Mouse (Mus musculus) cortical plate, adult 2 months (tissue): ENCODE measurements around the gene Trim2. TPM values are rescaled to one million over a fixed set of nuclear protein-coding genes. Genes with fewer than 3 reads are reported as not detected.

ENCODE experiments used
- H3K27ac ChIP-seq: fragments of 200-500 bp; 2 replicates; pipeline ENCODE4 v1.5.1; 2012; ENCODE audit warnings: low read length, control low read depth, inconsistent platforms; ENCODE audit not compliant: insufficient read depth
- H3K4me1 ChIP-seq: fragments of 200-500 bp; 2 replicates; pipeline ENCODE4 v1.6.1; 2011; ENCODE audit warnings: low read length; ENCODE audit not compliant: control insufficient read depth, insufficient read depth
- H3K4me3 ChIP-seq: fragments of 200-500 bp; 2 replicates; pipeline ENCODE4 v1.5.1; 2011; ENCODE audit warnings: mild to moderate bottlenecking, low read length, control low read depth; ENCODE audit not compliant: insufficient read depth
- CTCF ChIP-seq: fragments of 200-500 bp; IDR thresholded peaks from 2 replicates; pipeline ENCODE4 v1.5.1; 2011; ENCODE audit warnings: mild to moderate bottlenecking, control low read depth, low read length; ENCODE audit not compliant: insufficient read depth; ENCODE audit errors: extremely low read depth
- POLR2A ChIP-seq: fragments of 200-500 bp; IDR thresholded peaks from 2 replicates; pipeline ENCODE4 v1.6.1; 2011; ENCODE audit warnings: mild to moderate bottlenecking, low read length, control low read depth; ENCODE audit not compliant: insufficient read depth; ENCODE audit errors: extremely low read depth
- polyA plus RNA-seq: library from polyadenylated mRNA; depleted of rRNA; stranded (reverse); fragments of >200 nt; gene quantifications from 2 replicates; pipeline ENCODE4 v1.2.3, GENCODE M21; 2012

Gene Trim2
- polyA plus RNA-seq, 1 experiment = 87.4 TPM

- Histone ChIP-seq H3K4me1 (peaks cover 1% of the 10 kb centered on the region), H3K27ac (0 out of 2 replicates have a peak overlapping the region, but pooled peaks have one; percentile 4), H3K4me3 (no peak overlapping the region)
- no peak for TF ChIP-seq POLR2A
- TF ChIP-seq CTCF = no peak
Observed at GRCm38 (mm10) chr3:84292238-84292637, 14.4 kb downstream of the Trim2 start.

GRCm38 (mm10) chr3:84288931-84289330 lies 17.7 kb downstream of the Trim2 start:
- Histone ChIP-seq H3K4me3 (no peak overlapping the region), H3K4me1 (peaks cover 1% of the 10 kb centered on the region), H3K27ac (no peak overlapping the region)
- TF ChIP-seq POLR2A (no peak), CTCF (no peak)

DNA sequence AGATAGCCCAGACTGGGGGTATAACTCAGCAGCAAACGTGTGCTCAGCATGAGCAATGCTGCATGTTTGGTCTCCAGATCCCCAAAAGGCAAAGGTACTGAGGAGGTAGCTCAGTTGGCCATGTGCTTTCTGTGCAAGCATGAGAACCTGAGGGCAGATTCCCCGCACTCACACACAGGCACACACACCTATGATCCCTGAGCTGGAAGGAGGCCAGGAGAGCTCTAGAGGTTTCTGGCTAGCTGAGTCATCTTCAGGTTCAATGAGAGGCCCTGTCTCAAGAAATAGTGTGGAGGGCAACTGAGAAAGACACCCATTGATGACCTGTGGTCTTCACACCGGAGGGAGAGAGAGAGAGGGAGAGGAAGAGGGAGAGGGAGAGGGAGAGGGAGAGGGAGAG lies 19.4 kb downstream of the Trim2 start:
- Histone ChIP-seq H3K27ac (no peak overlapping the region), H3K4me3 (no peak overlapping the region), H3K4me1 (peaks cover 1% of the 10 kb centered on the region; the same call in 1 of the 2 replicates)
- TF ChIP-seq POLR2A (no peak), CTCF (no peak)

GRCm38 (mm10) chr3:84286311-84286710 lies 20.4 kb downstream of the Trim2 start:
- Histone ChIP-seq H3K27ac (no peak overlapping the region), H3K4me3 (no peak overlapping the region), H3K4me1 (no peaks in the 10 kb centered on the region)
- TF ChIP-seq CTCF (no peak), POLR2A (no peak)

DNA sequence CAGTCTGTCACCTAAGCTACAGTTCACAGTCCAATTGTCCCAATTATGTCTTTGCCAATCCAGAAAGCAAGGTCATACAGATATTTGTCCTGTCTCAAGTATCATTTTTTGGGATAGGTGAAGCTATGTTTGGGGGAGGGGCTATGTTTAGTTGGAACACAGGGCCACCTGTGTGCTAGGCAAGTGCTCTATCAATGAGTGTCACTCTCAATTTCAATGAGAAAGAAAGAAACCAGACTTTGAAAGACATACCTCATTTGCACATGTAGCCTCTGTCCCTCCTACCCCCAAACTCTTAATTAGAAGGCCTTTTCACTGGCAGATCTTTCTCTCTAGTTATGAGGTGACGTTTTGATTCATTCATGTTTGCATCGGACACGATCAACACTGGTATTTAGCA lies 21.9 kb downstream of the Trim2 start:
- H3K27ac ChIP-seq = no peak overlapping the region
- no peaks in the 10 kb centered on the region for H3K4me1 ChIP-seq
- H3K4me3 ChIP-seq = no peak overlapping the region
- TF ChIP-seq POLR2A (no peak), CTCF (no peak)

- H3K27ac ChIP-seq = no peak overlapping the region
- TF ChIP-seq POLR2A (no peak), CTCF (no peak)
- H3K4me3 ChIP-seq = no peak overlapping the region
- H3K4me1 ChIP-seq = no peaks in the 10 kb centered on the region
Observed at GRCm38 (mm10) chr3:84283524-84283923, 23.2 kb downstream of the Trim2 start.

- H3K4me3 ChIP-seq = no peak overlapping the region
- H3K4me1 ChIP-seq = no peaks in the 10 kb centered on the region
- TF ChIP-seq POLR2A (no peak), CTCF (no peak)
- no peak overlapping the region for H3K27ac ChIP-seq
Observed at GRCm38 (mm10) chr3:84281936-84282371, 24.7 kb downstream of the Trim2 start.

DNA sequence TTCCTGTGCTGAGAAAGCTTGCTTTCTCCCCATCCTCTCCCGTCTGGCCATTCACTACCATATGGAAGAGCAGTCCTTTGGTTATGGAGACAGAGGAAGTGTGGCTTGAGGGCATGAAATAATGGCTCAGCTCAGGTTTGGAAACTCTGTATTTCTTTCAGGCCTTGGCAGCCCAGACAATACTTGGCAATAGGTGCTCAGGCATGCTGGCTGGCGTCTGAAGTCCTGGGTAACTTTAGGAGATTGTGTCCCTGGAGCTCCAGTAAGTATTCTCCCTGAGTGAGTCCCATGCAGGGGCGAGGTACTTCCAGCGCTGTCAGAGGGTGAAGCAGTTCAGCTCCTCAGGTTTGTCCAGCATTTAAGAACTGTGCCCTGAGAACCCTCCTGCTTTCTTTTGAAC lies 27.9 kb downstream of the Trim2 start:
- Histone ChIP-seq H3K4me3 (no peak overlapping the region), H3K27ac (no peak overlapping the region), H3K4me1 (peaks cover 3% of the 10 kb centered on the region; the same call in 1 of the 2 replicates)
- TF ChIP-seq CTCF (no peak), POLR2A (no peak)

DNA sequence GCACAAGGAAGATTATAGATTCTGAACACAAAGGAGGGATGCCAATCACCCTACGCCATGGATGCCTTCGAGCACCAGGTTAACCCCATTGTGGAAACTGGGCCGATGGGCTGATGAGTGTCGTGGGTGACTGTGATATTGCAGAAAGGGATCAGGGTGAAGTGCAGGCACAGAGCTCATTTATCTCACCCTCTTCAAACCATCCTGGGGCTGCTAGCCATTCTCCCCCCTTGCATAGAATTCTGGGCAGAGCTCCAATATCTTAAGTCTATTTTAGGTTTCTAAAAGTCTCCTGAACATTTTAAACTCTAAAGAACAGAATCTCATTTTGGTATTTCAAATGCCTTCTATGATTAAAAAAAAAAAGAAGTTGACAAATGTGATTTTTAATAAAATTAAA lies 31.6 kb downstream of the Trim2 start:
- H3K4me3 ChIP-seq = no peak overlapping the region
- TF ChIP-seq POLR2A = no peak
- TF ChIP-seq CTCF = no peak

DNA sequence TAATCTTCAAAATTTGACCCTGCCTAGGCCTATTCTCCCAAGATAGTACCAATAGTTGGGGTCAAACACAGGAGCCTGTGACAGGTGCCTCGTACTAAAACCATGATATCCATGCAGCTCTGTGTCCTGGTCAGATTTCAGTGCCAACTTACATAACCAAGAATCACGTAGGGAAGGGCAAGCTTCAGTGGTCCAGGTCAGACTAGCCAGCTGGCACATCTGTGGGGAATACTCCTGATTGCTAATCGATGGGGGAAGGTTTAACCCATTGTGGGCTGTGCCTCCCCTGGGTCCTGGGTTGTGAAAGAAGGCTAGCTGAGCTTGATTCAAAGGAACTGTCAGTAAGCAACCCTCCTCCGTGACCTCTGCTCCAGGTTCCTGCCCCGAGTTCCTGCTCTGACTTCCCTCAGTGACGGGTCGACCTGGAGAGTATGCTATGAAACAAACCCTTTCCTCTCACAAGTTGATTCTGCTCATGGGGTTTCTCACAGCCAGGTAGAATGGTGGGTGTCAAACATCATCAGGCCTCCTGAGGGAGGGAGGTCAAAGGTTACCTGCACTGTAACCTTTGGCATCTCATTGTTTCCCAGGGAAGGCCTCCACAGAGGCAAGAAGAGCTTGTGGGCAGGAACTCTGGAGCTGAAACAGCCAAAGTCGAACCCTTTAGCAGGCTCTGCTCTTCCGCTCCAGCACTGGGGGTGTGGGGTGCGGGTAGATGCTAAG lies 34.2 kb downstream of the Trim2 start:
- TF ChIP-seq POLR2A = no peak
- H3K27ac ChIP-seq = no peak overlapping the region
- H3K4me3 ChIP-seq = no peak overlapping the region
- H3K4me1 ChIP-seq = peaks cover 3% of the 10 kb centered on the region; the same call in 1 of the 2 replicates

More for the DNA sequence above, 31.6 kb downstream of the Trim2 start:
- Histone ChIP-seq H3K27ac (no peak overlapping the region), H3K4me1 (peaks cover 3% of the 10 kb centered on the region; the same call in 1 of the 2 replicates)
